Mouse (Mus musculus) C2C12 (cell line): ENCODE measurements around the gene Pbx1. TPM values are rescaled to one million over a fixed set of nuclear protein-coding genes. Genes with fewer than 3 reads are reported as not detected.

Experiments
- H3K27me3 ChIP-seq: one replicate; pipeline ENCODE4 v1.6.1; 2011; ENCODE audit not compliant: control insufficient read depth, insufficient read depth, insufficient read length
- H3K36me3 ChIP-seq: one replicate; pipeline ENCODE4 v1.6.1; 2011; ENCODE audit not compliant: control insufficient read depth, insufficient read depth
- H3K4me3 ChIP-seq: one replicate; pipeline ENCODE4 v1.5.1; 2011; ENCODE audit warnings: mild to moderate bottlenecking, control low read depth; ENCODE audit not compliant: poor library complexity, insufficient read depth, severe bottlenecking
- H3K79me2 ChIP-seq: one replicate; pipeline ENCODE4 v1.6.1; 2011; ENCODE audit not compliant: control insufficient read depth, insufficient read depth
- H3K79me3 ChIP-seq: one replicate; pipeline ENCODE4 v1.6.1; 2011; ENCODE audit warnings: low read depth, control low read depth
- H3ac ChIP-seq: one replicate; pipeline ENCODE3; 2011; ENCODE audit warnings: low read depth; ENCODE audit not compliant: control insufficient read depth, insufficient read length
- CEBPB ChIP-seq: IDR thresholded peaks from one replicate; pipeline ENCODE4 v1.6.1; 2011; ENCODE audit warnings: low read depth, mild to moderate bottlenecking, control low read depth, moderate library complexity
- CTCF ChIP-seq: IDR thresholded peaks from one replicate; pipeline ENCODE4 v1.5.1; 2011; ENCODE audit not compliant: control insufficient read depth, insufficient read depth, insufficient read length
- FOSL1 ChIP-seq: IDR thresholded peaks from one replicate; pipeline ENCODE4 v1.8.0; 2011; ENCODE audit warnings: mild to moderate bottlenecking, low read length; ENCODE audit not compliant: poor library complexity, insufficient read depth, severe bottlenecking
- MAX ChIP-seq: IDR thresholded peaks from one replicate; pipeline ENCODE4 v1.6.1; 2011; ENCODE audit warnings: mild to moderate bottlenecking, control low read depth
- MYOD1 ChIP-seq: IDR thresholded peaks from one replicate; pipeline ENCODE4 v1.6.1; 2011; ENCODE audit warnings: low read depth; ENCODE audit not compliant: control insufficient read depth, insufficient read length
- MYOG ChIP-seq: IDR thresholded peaks from one replicate; pipeline ENCODE4 v1.6.1; 2011; ENCODE audit not compliant: control insufficient read depth, insufficient read length; ENCODE audit errors: extremely low read depth
- USF1 ChIP-seq: IDR thresholded peaks from one replicate; pipeline ENCODE4 v1.6.1; 2011; ENCODE audit warnings: low read depth, mild to moderate bottlenecking, control low read depth, moderate library complexity
- polyA plus RNA-seq: library from polyadenylated mRNA; unstranded; fragments of >200 nt; fragmentation: generic; extraction: Trizol; gene quantifications from one replicate; pipeline ENCODE4 v1.2.1, GENCODE M21; 2012; ENCODE audit warnings: missing spikeins

Pbx1 gene
- polyA plus RNA-seq, 1 experiment = 29.4 TPM

- no peak overlapping the region for H3ac ChIP-seq
- no peaks in the 10 kb centered on the region for H3K79me3 ChIP-seq
- no peaks in the 10 kb centered on the region for H3K27me3 ChIP-seq
- no peak for TF ChIP-seq USF1
- no peak for TF ChIP-seq MYOD1
- no peak overlapping the region for H3K4me3 ChIP-seq
- peaks cover 50% of the 10 kb centered on the region for H3K36me3 ChIP-seq
- H3K79me2 ChIP-seq = no peaks in the 10 kb centered on the region
These were observed 233.8 kb downstream of the Pbx1 start for GRCm38 (mm10) chr1:168198276-168198675.

GRCm38 (mm10) chr1:168197908-168198258 lies 234.2 kb downstream of the Pbx1 start:
- Histone ChIP-seq H3K36me3 (peaks cover 50% of the 10 kb centered on the region), H3ac (no peak overlapping the region), H3K79me2 (no peaks in the 10 kb centered on the region), H3K27me3 (no peaks in the 10 kb centered on the region), H3K4me3 (no peak overlapping the region), H3K79me3 (no peaks in the 10 kb centered on the region)
- TF ChIP-seq MYOG (no peak), MAX (no peak), FOSL1 (no peak), MYOD1 (no peak)

GRCm38 (mm10) chr1:168197195-168197907 lies 234.7 kb downstream of the Pbx1 start:
- no peaks in the 10 kb centered on the region for H3K79me3 ChIP-seq
- no peak overlapping the region for H3ac ChIP-seq
- peaks cover 51% of the 10 kb centered on the region for H3K36me3 ChIP-seq
- no peaks in the 10 kb centered on the region for H3K79me2 ChIP-seq
- TF ChIP-seq CTCF = no peak
- TF ChIP-seq MYOD1 = no peak
- TF ChIP-seq MYOG = no peak
- TF ChIP-seq CEBPB = no peak
- no peak for TF ChIP-seq USF1
- no peak for TF ChIP-seq MAX
- no peak for TF ChIP-seq FOSL1
- no peaks in the 10 kb centered on the region for H3K27me3 ChIP-seq
- no peak overlapping the region for H3K4me3 ChIP-seq

- Histone ChIP-seq H3K4me3 (no peak overlapping the region), H3K79me2 (no peaks in the 10 kb centered on the region), H3K27me3 (no peaks in the 10 kb centered on the region), H3K36me3 (peaks cover 54% of the 10 kb centered on the region), H3K79me3 (no peaks in the 10 kb centered on the region), H3ac (no peak overlapping the region)
- TF ChIP-seq FOSL1 = no peak
- no peak for TF ChIP-seq CEBPB
- no peak for TF ChIP-seq MYOG
- TF ChIP-seq MAX = no peak
- no peak for TF ChIP-seq USF1
- no peak for TF ChIP-seq MYOD1
- no peak for TF ChIP-seq CTCF
These were observed 238.7 kb downstream of the Pbx1 start for GRCm38 (mm10) chr1:168193364-168193763.

- no peaks in the 10 kb centered on the region for H3K79me2 ChIP-seq
- H3K36me3 ChIP-seq = peaks cover 32% of the 10 kb centered on the region
- TF ChIP-seq MAX (no peak), CTCF (no peak), CEBPB (no peak), USF1 (no peak), MYOD1 (no peak), MYOG (no peak), FOSL1 (no peak)
- H3K4me3 ChIP-seq = no peak overlapping the region
- H3ac ChIP-seq = no peak overlapping the region
- no peaks in the 10 kb centered on the region for H3K27me3 ChIP-seq
- no peaks in the 10 kb centered on the region for H3K79me3 ChIP-seq
These were observed 249.3 kb downstream of the Pbx1 start for GRCm38 (mm10) chr1:168182816-168183215.

- no peaks in the 10 kb centered on the region for H3K79me3 ChIP-seq
- TF ChIP-seq CTCF (no peak), USF1 (no peak), FOSL1 (no peak)
- H3ac ChIP-seq = no peak overlapping the region
- H3K4me3 ChIP-seq = no peak overlapping the region
- no peaks in the 10 kb centered on the region for H3K79me2 ChIP-seq
- no peaks in the 10 kb centered on the region for H3K27me3 ChIP-seq
- peaks cover 29% of the 10 kb centered on the region for H3K36me3 ChIP-seq
These were observed 251.2 kb downstream of the Pbx1 start for GRCm38 (mm10) chr1:168180622-168181441.
